28 mouse cellular contexts compared by ENCODE assay signal in the genomic region with DNA sequence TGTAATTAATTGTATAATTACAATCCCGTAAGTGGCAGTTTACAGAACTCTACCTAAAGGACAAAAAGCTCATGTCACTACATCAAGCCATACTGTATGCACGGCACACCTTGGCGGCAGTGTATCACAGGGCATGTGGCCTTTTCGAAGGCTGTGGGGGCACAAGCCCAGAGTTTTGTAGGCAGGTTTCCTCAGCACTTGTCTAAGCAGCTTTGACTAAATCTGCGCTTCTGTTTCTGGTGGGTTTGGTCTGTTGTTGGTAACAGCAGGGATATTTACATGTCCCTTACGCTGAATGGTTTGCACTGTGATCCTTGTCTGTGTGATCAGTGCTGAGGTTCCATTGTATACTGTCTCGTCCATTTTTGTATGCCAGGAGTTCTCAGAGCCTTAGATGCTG. TPM values are rescaled to one million over a fixed set of nuclear protein-coding genes. Genes with fewer than 3 reads are reported as not detected.
"Had no signal": no experiment of that assay in that cellular context is flagged by ENCODE, and none has a peak within 500 bp of the region (broad histone marks: within the 10 kb centered on the region; RNA-seq: fewer than 3 reads in every experiment).

No protein-coding gene starts in this region.

- H3K4me3 ChIP-seq: embryonic facial prominence, embryonic 10.5 days; embryonic facial prominence, embryonic 12.5 days; embryonic facial prominence, embryonic 13.5 days; embryonic facial prominence, embryonic 15.5 days; erythroblast, embryonic 14.5 days; forebrain, embryonic 10.5 days; forebrain, embryonic 12.5 days; forebrain, embryonic 13.5 days; forebrain, embryonic 15.5 days; gastrocnemius, adult 2 months; heart, adult 2 months had no signal

- DNase-seq: cerebellum, adult 2 months; cerebellum, adult 8-10 months; cerebellum, adult 9-10 months; cerebellum, adult 9-11 months; cerebellum, postnatal 10 days; cerebellum, postnatal 14 days; cerebellum, postnatal 25 days; cerebellum, postnatal 36 days; embryo, embryonic 11 days; forebrain, postnatal 0 days; gastrocnemius, adult 2 months; gastrocnemius, postnatal 10 days; gastrocnemius, postnatal 14 days; gastrocnemius, postnatal 25 days; gastrocnemius, postnatal 36 days; heart, adult 18-20 months; heart, adult 2 months had no signal

- H3K36me3 ChIP-seq: embryonic facial prominence, embryonic 10.5 days; embryonic facial prominence, embryonic 12.5 days; embryonic facial prominence, embryonic 13.5 days; embryonic facial prominence, embryonic 15.5 days; forebrain, embryonic 10.5 days; forebrain, embryonic 12.5 days had no signal

- H3K27me3 ChIP-seq: embryonic facial prominence, embryonic 13.5 days; embryonic facial prominence, embryonic 15.5 days; forebrain, embryonic 15.5 days had no signal

- H3K27ac ChIP-seq: embryonic facial prominence, embryonic 10.5 days; embryonic facial prominence, embryonic 12.5 days; embryonic facial prominence, embryonic 13.5 days; embryonic facial prominence, embryonic 15.5 days; forebrain, embryonic 10.5 days; forebrain, embryonic 12.5 days; forebrain, embryonic 13.5 days; forebrain, embryonic 15.5 days; gastrocnemius, adult 2 months; heart, adult 2 months had no signal

- H3K9me3 ChIP-seq: embryonic facial prominence, embryonic 10.5 days; embryonic facial prominence, embryonic 12.5 days; embryonic facial prominence, embryonic 13.5 days; embryonic facial prominence, embryonic 15.5 days; forebrain, embryonic 10.5 days; forebrain, embryonic 12.5 days; forebrain, embryonic 13.5 days; forebrain, embryonic 15.5 days had no signal

- ATAC-seq: forebrain, embryonic 13.5 days; forebrain, embryonic 14.5 days; forebrain, embryonic 15.5 days; forebrain, embryonic 16.5 days; forebrain, postnatal 0 days had no signal

RNA-seq across cellular contexts. Expression of a gene that starts 57.5 kb away (rescaled TPM):
- total RNA-seq: gastrocnemius, adult 2 months had no signal
